Mouse (Mus musculus) hindlimb bud, embryonic 11.5 days (tissue): ENCODE data around the gene Msmo1.

ENCODE experiments used
- DNase-seq: peaks from one replicate; pipeline ENCODE4 v3.0.0-alpha.2; 2012; ENCODE audit warnings: low read depth, low spot score; ENCODE audit errors: extremely low spot score

Gene Msmo1

DNA sequence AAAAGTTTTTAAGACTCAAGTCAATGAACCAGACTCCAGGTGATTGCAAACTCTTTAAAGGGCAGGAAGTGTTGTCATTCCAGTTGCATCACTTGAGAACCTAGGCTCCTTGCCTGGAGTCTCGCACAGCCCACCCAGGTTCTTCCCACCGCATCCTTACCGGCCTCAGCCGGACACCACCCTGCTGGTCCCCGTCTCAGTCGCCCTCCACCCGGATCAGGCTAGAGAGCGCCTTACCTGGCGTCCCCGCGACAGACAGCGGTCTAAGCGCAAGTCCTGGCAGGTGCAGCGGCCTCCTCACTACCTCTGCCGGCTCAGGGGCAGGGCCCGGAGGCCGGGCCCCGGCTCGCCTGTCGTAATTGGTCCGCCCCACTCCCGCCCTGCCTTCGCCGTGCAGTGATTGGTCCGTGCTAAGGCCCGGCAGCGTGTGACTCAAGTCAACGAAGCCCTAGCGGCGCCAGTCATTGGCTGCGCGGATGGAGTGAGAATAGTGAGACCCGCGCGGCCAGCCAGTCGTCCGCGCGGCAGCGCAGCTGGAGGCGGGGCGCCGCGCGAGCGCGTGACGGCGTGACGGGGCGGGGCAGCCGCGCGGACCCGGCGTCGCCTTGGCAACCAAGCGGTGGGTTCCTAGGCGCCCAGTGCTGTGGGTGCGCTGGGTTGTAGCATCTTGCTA is at the start of gene Msmo1:
TSS of gene Msmo1 (minus strand) at position 522 of the 673 bp plus-strand sequence.
- DNase-seq, result peak; percentile 86

DNA sequence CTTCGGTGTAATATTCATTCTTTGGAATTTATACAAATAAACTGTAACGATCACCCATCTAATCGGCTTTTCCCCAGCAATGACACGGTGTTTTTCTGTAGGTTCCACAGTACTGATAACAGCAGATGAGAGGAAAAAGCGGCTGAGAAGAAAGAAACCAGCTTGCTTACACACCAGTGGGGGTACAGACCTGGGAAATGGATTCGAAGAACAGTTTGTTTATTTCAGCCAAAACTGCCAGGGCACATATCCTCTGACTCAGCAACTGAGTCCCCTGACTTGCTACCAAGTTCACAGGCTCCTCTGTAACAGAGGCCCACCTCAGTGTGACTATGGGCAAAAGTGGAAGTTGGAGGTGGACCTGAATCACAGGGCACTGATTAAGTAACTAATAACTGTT is 48.4 kb upstream of the Msmo1 start:
- DNase-seq, result no peak

GRCm38 (mm10) chr8:64777925-64778324 is 44.3 kb upstream of the Msmo1 start:
- no peak for DNase-seq

GRCm38 (mm10) chr8:64774136-64774535 is 40.5 kb upstream of the Msmo1 start:
- no peak for DNase-seq

DNA sequence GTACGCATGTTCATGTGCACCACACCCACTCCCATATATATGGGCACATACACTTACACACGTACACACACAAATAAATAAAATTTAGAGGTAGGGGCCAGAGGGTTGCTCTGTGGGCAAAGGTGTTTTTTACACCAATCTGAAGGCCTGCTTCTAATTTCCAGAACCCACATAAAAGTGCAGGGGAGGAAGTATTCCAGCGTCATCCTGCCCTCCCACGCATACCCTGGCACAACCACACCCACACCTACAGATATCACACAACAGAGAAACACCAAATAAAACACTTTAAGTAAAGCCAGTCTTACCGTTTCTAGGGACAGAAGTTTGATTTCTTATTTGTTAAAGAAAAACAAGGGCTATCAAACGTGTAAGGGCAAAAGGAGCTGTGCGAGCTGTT is 37.2 kb upstream of the Msmo1 start:
- DNase-seq, result no peak

GRCm38 (mm10) chr8:64769586-64769985 is 36.0 kb upstream of the Msmo1 start:
- DNase-seq, result no peak

- no peak for DNase-seq
Observed at GRCm38 (mm10) chr8:64768645-64769044, 35.1 kb upstream of the Msmo1 start.

DNA sequence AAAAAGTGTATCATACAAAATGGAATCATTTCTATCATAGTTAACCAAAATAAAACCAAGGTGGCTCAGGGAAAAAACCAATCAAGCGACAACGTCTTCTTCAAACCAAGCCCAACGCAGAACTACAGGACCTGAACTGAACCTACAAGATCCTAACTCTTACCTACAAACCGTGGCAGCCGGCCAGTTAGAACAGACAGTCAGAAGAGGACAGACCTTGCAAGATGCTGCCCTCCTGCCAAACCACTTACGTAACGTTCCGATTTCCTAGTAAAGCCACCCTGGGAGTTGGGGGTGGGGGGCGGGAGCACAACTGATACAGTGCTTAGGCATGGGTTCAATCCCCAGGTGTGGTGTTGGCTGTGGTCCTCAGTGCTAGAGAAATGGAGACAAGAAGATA is 33.5 kb upstream of the Msmo1 start:
- no peak for DNase-seq

GRCm38 (mm10) chr8:64764075-64764474 is 30.5 kb upstream of the Msmo1 start:
- peak; percentile 1 for DNase-seq

DNA sequence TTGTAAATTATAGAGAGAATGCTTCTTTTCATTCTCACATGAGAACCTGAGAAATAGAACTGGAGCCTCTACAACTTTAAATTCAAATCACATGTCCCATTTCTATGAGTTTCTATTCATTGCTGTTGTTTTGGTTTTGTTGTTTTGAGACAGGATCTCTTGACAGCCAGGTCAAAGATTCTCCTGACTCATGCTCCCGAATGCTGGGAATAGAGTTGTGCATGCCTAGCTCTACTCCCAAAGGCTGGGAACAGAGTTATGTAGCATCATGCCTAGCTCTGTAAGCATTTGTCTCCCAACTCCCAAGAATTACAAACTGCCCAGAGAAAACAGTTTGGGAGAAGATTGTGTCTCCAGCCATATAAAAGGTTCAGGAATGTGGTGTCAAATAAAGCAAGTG is 29.2 kb upstream of the Msmo1 start:
- DNase-seq, result no peak

- no peak for DNase-seq
Observed at GRCm38 (mm10) chr8:64761430-64761829, 27.8 kb upstream of the Msmo1 start.

DNA sequence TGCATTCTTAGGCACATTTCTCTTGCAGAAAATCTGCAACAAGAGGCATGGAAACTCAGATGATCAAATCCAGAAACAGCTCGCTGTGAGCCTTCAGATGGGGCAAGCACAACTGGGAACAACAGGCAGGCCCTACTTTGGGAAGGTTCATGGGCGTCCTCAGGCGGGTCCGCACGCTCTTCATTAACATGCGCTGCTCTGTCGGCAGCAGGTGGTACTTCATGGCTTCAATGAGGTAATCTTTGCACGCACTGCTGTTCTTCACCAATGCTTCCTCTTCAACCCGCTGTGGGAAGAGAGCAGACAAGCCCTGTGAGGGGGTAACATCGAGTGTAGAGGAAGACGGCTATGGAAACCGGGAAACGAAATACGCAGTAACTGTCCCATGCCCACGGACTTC is 24.4 kb upstream of the Msmo1 start:
- DNase-seq, result no peak

DNA sequence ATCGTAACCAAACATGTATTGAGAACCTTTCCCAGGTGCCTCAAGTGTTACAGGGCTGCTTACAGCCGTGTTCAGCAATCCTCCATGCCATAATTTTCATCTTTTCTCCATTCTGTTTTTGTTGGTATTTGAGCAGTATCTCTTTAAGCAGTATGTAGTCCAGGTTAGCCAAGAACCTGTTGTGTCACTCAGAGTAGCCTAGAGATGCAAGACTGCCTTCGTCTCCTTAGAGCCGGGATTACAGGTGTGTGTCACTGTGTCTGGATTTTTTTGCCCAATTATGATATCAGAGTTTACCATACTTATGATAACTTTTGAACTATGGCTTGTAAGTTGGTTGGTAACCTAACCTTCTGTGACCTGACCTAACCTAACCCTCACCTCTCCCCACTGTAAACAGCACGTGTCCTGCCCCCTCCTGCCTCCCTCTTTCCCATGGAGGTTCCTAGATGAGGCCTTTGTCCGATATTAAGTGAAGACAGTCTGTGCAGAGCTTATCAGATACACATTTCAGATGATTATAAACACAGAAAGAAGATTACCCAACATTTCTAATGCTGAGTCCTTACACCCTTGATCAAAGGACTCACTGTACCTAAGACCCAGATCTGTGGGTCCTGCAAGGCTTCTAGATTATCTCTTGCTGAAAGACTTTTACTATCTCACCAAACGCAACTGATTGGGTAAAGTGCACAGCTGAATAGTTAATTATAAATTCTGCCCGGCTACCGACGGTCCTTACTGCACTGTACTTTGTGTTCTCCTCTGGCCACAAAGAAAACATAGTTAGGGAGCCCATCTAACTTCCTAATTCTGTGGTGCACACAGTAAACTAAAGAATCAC is 12.8 kb upstream of the Msmo1 start:
- DNase-seq, result no peak

- DNase-seq, result no peak
Observed at GRCm38 (mm10) chr8:64740547-64741211, 7.1 kb upstream of the Msmo1 start.

DNA sequence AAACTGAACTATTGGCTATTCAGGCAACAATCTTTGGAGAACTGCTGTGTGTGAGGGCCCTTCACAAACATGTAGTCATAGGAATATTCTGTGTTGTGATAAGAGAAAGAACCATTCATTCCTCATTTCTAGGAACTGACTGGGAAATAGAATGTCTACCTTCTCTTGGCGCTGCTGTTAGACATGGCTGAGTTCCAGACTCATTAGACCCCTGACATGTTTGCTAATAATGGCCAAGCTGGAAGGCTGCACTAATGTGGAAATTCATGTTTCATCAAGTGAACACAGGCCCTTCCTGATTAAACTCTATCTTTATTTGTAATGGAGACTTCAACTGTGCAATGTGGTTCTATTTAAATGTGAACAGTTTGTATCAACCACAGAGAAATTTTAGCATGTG is 5.3 kb upstream of the Msmo1 start:
- DNase-seq, result no peak

- DNase-seq, result no peak
Observed at GRCm38 (mm10) chr8:64736767-64737323, 3.3 kb upstream of the Msmo1 start.

DNA sequence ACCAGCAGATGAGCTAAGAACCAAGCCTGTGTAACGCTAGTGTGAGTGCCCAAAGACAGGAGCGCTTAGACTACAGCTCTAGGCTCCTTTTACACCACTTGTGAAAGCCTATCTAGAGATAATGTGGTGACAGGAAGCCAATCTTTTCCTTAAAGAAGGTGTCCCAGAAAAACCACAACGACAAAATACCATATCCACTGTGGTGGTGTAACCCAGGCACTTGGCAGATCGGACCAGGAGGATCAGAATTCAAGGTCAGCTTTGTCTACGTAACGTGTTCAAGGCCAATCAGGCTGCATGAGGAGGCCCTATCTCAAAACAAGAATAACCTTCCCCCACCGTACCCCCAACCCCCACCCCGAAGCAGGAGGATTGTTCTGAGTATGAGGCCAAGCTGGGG is 1.6 kb upstream of the Msmo1 start:
- no peak for DNase-seq

- DNase-seq, result no peak
Observed at GRCm38 (mm10) chr8:64732596-64732995, 996 bp downstream of the Msmo1 start.

GRCm38 (mm10) chr8:64728156-64728555 is 5.4 kb downstream of the Msmo1 start:
- DNase-seq, result no peak

GRCm38 (mm10) chr8:64726190-64726695 is 7.3 kb downstream of the Msmo1 start:
- no peak for DNase-seq

GRCm38 (mm10) chr8:64723206-64723605 is 10.4 kb downstream of the Msmo1 start:
- DNase-seq, result no peak
